Mouse (Mus musculus) c-Kit-positive CD71-positive TER-119-positive erythroid progenitor cells, embryonic 14.5 days (primary cell): ENCODE measurements at regions not wholly inside any gene's neighbourhood (a gene's known extent, or its start where the extent isn't known, plus 50 kb on each side); places are given as distances from the start of the nearest gene placed in this dataset.
A peak's percentile ranks its signal among the peaks of the same experiment; 100 is the strongest.
"Not testable (repeated sequence)": the region's sequence is repeated elsewhere in the genome, so short reads cannot be mapped to it uniquely, and the experiment has no call there.

Source experiments
- DNase-seq: peaks from one replicate; pipeline ENCODE4 v3.0.0-alpha.2; 2013; ENCODE audit warnings: low spot score

GRCm38 (mm10) chr10:23733679-23734078, 53.4 kb downstream of the Rps12 start:
- DNase-seq: no peak

GRCm38 (mm10) chr10:23725960-23726714, 60.9 kb downstream of the Rps12 start:
- DNase-seq: not testable (repeated sequence)

DNA sequence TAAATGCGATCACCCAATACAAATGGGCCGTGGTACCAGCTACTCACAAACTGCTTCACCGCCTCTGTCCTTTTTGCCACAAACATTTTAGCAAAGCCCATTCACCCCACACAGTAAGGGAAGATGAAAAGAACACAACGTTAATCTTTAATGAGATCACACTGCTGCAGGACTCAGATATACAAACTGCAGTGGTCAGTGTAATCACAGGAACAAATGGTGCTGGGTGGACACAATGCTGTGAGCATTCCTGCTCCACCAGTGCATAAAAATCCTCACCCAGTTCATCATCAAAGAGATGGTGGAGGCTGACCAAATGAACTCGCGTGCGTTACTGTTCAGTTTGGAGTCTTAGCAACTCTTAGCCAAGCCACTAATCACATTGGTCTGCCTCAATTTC, 69.0 kb downstream of the Rps12 start:
- DNase-seq: no peak

DNA sequence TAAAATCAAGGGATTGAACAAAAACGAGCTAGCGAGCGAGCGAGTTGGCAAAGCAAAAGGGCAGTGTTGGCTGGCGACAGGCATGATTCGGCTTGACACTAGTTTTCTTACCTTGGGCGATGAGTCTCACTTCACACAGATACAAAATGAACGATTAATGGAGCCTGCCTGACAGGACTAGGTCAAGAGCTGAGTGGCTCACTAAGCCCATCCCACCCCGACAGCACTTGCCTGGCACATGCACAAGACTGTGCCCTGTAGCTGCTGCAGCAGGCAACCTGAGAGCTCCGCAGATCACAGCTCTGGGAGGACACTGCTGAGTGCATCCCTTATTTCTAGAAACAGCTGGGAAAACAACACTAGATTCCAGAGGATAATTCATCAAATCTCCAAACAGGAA, 71.6 kb downstream of the Rps12 start:
- no peak for DNase-seq

GRCm38 (mm10) chr10:23715101-23715500, 72.0 kb downstream of the Rps12 start:
- DNase-seq: no peak

DNA sequence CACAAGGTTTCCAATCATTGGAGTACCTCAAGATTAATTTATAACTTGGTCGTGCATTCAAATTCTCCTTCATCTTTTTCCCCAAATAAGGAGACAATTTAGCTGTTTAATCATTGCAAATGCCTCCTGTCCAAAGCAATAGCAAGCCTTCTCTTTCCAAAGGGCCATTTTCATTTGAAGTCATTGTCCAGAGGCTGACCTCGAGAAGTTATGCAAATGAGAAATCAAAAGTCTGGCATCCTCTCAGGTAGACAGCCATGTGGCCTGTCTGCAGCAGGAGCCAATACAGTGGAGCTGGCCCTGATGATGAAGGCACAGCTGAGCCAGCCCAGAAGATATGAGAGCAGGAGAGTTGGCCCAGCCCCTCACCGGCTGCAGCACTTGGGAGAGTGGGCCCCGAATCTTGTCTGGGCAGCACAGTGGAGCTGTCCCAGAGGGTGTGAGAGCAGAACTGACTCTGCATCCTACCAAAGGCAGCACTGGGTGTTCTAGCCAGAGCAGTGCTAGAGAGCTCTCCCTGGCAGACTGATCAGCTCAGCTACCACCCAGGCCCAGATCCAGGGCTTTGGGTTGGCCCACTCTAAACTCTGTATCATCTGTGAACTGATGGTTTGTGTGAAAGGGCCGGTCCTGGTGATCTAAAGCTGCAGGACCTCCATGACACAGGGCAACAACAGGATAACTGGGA, 74.2 kb downstream of the Rps12 start:
- no peak for DNase-seq

DNA sequence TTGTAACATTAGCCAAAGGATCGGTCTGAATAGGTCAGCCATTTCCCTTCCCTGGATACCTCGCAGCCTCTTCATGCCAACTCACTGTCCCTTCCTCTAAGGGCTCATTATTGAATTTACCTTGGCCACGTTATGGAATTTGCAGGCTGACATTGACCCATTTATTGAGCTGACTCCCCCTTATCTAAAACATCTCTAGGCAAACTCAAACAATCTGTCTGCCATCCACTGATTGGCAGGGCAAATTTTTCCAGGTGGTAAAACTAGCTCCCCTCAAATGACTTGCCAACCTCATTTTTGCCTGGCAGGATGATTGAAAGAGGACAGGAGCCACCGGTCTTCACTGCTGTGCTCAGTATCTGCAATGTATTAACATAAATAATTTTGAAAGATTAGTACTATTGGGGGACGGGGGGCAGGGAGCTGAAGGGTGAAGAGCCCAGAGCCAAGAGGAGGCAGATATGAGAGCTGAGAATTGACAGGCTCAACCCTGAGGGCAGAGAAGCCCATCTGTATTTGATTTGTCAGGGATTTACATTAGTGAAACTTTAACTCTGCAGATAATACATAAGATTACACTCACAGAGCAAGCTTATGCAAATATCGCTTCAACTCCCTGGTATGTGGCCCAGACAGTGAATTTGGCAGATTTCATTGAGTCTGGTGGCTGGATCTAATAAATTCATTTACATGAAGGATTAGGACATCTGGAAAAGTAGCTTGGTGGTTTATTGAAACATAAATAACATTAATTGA, 75.5 kb downstream of the Rps12 start:
- DNase-seq: no peak

DNA sequence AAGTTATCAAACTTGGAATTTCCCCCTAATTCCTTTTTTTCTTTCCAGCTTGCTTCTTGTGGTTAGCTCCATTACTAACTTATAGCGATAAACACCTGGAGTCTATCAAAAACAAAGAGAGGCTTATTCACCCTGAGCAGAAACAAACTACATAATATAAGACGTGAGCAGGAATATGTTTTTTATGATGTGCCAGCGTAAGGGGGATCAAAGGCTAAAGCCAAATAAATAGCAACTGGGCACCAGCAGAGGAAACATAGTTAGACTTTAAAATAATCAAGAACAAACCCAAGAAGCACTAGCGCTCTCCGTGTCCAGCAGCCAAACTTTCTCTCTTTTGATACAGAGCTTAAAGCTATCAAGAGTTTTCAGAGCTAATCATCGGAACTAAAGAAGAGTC, 76.1 kb downstream of the Rps12 start:
- DNase-seq: no peak

GRCm38 (mm10) chr10:23708261-23708660, 78.8 kb downstream of the Rps12 start:
- DNase-seq: no peak

- DNase-seq: no peak
Measured at GRCm38 (mm10) chr10:23707141-23707540, 79.9 kb downstream of the Rps12 start.

- no peak for DNase-seq
Measured at GRCm38 (mm10) chr10:23704048-23704447, 83.0 kb downstream of the Rps12 start.

GRCm38 (mm10) chr10:23691291-23691690, 95.8 kb downstream of the Rps12 start:
- no peak for DNase-seq

- no peak for DNase-seq
Measured at GRCm38 (mm10) chr10:23686969-23687368, 100.1 kb downstream of the Rps12 start.

DNA sequence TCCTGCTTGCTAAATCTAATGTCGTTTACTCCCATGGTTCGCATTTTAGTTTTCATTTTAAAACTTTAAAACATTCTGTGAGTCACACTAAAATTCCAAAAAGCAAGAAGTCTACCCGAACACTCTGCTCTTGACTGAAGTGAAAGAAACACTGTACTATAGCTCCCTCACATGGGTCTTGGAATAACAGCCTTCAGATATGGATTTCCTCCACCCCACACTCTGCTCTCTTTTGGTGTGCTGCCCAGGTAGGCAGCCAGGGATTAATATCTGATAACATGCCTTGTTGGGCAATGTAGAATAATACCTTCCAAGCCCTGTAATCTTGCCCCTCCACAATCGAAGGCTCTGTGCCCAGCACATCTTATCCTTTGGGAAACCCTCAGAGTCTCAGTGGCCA, 104.0 kb downstream of the Rps12 start:
- DNase-seq: no peak

DNA sequence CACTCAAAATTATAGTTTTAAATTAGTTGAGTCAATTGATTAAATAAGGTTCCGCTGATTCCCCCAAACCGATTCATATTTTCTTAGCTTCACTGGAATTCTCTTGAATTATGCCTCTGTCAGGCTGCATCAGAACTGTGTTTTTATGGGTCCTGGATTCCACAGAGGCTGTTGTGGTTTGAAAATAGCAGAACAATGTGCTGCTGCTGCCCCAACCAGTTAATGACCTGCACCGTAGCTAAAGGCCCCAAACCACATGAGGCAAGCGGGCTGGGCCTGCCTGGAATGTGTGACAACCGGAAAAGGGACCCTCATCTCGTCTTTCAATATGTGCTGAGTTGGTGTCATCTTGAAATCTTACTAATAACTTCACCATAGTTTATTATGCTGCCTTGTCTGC, 111.2 kb downstream of the Rps12 start:
- no peak for DNase-seq

DNA sequence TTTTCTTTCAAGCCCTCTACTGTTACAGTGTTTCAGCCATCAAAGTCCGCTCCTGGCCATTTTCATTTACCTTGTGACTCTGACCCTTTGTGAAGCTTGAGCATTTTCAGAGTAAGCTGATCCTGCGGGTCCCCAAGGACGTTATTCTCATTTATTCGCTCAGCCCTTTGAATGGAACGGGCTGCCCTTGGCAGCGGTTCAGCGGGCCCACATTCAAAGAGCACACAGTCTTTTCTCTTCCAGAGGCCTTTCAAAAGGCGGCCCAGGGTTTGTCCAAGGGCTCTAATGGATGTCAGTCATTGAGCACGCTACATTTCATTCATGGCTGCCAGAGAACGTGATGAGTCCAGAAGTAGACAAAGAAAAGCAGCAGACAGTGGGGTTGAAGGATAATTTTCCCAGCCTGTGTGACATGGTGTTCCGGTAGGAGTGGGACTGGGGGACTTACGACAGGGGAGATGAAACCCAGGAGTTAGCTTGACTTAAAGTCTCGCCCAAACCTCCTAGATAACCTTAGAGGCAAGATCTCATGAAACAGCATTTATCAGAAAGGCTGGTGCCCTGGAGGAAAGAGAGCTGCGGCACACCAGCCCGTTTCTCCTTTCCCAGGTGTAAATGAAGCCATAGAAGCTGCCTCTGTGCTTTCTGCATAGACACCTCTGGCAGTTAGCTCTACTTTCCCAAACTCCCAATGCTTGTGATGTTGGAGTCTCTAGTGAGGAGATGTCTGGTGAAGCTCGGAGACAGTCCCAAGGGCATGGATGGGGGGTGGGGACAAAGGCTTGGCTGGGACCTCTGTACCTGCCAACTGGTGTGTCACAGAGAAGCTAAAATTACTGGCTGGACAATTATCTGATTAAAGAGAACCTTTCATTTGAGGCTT, 112.2 kb downstream of the Rps12 start:
- no peak for DNase-seq

DNA sequence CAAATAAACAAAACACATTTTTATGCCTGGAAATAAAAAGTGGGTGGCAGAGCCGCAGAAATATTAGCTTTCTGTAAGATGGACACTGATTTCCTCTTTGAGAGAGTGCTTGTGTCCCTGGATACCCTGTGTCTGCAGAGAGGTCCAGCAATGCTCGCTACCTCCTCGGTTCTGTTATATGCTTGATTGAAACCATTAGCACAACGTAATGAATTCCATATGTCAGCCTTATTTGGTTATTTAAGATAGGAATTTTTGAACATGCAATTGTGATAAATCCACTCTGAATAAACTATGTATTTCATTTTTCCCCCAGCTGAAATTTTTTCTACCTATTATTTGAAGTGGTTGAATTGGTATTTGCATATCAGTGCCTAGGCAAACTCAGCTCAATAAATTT, 114.8 kb downstream of the Rps12 start:
- no peak for DNase-seq

DNA sequence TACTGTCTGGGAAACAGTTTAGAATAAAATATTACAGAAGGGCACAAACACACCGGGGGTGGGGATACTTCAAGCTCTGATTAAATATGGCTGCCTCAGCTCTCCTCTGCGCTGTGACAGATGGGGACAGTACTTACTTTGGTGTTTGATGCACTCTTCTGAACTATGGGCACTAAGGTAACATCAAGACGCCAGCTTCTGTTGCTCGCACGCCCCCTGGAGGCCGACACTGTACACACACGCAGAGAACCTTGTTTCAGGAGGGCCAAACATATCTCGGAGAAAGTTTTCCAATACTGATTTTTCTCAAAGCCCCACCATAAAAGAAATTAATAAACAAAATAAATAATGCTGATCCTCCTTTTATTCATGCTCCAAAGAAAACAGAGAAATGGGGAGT, 115.6 kb downstream of the Rps12 start:
- peak; percentile 9 for DNase-seq

DNA sequence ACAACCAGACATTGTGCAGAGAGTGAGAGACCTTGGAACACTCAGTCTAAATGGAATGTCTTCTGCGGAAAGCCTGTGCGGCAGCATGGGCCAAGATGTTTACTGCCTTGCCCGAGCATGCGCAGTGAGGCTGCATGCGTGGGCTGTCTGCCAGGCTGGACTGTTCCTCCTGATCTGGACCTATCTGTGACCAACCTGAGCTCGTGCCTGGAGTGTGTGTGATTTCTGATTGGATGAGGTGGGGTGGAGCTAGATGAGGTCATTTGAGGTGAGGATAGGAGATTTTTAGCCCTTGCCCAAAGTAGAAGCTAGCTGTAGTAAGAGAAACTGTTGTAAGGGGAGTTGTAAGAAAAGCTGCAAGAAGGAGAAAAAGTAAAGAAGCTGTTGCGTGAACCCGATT, 121.2 kb downstream of the Rps12 start:
- not testable (repeated sequence) for DNase-seq

GRCm38 (mm10) chr10:23626201-23626600, 160.9 kb downstream of the Rps12 start:
- DNase-seq: no peak

DNA sequence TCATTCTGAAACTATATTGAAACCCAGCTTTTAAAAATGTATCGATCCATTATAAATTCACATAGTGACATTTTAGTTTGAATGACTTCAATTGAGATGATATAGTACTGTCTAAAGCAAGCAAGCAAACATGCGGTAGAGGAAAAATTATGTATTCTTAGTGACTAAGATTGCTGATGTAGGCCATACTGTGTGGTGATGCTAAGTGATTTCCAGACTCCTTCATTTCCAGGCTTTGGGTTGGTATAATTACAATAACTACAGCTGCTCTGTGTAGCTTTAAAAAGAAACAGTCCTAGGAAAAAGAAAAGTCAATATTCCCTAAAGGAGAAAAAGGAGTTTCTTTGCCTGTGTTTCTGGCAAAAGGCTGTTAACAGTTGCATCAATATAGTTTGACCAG, 175.0 kb downstream of the Rps12 start:
- no peak for DNase-seq

DNA sequence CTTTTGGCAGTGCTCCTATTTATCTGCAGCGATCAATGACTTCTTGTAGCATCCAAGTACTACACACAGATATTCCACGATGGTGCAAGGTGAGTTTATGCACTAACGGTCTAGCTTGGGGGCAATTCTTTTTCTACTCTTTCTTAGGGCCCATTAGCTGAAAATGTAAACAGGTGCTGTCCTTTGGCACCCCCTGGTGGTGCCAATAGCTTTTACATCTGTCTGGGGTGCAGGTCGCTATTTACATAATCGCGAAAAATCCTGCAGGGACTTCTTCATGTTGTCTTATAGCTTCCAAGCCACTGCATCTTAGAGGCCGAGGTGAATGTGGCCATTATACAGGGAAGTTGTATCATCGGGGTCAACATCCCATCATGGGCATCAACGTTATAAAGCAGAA, 175.9 kb downstream of the Rps12 start:
- DNase-seq: peak; percentile 33
